Mouse (Mus musculus): Measurements from ENCODE around the gene Parp1.
A peak's percentile ranks its signal among the peaks of the same experiment; 100 is the strongest.

Parp1 gene

DNA sequence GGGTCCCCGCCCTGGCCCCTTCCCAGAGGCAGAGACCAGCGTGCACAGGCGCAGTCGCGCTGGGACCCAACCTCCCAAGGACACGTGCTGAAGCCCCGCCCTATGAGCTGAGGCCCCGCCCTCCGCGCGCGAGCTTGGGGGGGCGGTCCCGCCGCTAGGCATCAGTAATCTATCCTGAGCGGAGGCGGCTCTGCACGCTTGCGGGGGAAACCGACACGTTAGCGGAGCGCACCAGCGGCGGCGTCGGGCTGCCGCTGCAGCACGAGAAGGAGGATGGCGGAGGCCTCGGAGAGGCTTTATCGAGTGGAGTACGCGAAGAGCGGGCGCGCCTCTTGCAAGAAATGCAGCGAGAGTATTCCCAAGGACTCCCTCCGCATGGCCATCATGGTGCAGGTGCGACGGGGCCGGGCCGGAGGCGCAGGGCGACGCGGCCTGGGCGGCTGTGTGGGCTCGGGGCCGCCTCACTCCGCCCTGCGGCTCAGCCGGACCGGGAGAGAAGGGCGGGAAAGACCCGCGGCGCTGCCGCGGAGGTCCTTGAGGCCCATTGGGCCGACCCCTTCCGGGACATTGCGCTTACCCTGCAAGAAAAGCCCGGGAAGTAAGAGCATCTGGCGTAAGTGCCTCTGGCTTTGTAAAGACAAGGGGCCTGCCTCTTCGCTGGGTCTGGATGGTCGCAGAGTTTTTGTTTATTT, at the start of gene Parp1:
TSS of gene Parp1 (plus strand) at position 164 of the 692 bp plus-strand sequence.
- peak; percentile 98 to 99 for DNase-seq

DNA sequence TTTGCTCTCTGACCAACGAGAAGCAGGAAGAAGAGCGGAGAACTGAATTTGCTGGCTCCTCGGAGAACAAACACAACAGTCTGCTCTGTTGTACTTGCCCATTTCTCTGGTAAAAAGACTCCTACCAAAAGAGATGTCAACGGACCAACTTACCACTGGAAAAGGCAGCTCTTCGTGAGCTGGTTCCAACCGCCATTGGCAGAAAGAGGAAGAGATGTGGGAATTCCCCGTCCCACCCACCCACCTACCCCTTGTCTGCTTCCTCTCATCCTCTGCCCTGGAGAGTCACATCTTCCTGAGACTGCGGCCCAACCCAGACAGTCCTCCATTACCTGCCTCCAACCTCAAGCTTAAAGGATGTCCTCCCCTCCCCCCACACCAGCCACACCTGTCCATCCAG, 49.2 kb upstream of the Parp1 start:
- DNase-seq, result no peak

DNA sequence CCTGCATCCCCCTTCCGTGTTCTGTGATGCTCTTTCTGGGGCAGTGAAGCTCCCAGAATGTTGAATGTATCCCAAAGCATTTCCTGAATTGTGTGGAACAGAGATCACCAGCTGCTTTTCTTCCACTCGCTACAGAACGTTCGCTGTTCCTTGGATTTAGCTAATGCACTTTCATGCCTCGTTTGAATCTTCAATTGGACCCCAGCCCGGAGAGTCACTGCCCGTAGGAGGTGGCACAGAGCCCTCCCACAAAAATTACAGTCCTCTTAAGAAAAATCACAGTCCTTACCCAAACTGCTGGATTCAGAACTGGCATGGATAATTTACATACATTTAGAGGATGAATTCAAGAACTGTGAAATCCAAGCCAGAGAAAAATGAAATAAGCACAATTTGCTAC, 48.5 kb upstream of the Parp1 start:
- DNase-seq, result no peak

DNA sequence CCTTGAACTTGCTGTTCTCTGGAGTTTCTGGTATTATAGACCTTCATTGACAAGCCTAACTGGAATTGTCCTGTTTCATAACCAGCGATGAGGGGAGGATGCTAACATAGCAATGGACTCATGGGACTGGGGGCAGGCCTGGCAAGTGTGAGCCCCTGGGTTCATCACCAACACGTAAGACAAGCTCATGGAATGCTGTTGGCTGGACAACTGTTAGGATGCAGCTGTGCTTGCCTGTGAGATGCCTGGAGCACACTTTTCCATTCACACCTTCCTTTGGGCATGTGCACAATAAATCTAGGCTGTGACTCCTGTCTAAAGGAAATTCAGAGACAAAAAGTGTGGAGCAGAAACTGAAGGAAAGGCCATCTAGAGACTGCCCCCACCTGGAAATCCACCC, 45.4 kb upstream of the Parp1 start:
- DNase-seq, result no peak

DNA sequence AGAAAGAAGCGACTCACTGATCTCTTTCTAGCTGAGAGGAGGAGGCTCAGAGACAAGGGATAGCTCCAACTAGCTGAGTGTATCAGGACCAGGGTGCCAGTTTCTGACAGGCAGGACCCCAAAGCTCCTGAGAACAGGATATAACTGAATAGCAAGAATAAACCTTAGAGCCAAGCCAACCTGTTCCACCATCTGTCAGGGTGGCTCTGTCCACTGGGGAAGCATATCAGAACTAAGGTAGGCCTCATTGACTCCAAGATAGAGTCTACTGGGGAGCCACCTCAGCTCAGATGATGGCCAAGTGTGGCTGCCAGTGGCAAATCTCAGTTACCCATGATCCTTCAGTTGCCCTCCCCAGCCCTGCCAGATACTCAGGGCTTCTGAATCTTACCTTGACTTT, 43.4 kb upstream of the Parp1 start:
- DNase-seq, result no peak

DNA sequence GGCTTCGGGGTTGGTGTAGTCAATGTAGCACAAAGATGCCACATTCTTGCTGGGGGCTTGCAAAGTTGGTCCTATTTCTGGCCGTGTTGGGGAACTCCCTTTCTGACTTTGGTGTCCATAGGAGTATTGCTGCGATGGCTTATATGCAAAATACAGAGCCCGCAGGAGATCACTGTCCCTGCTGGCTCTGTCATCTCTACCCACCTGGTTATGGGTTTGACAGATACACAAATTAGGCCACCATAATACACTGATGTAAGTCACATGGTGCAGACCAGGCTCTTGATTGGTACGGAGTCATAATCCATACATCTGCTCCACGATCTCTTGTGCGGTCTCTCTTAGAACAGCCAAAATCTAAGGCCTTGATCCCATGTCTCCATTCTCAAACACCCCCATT, 38.9 kb upstream of the Parp1 start:
- no peak for DNase-seq

DNA sequence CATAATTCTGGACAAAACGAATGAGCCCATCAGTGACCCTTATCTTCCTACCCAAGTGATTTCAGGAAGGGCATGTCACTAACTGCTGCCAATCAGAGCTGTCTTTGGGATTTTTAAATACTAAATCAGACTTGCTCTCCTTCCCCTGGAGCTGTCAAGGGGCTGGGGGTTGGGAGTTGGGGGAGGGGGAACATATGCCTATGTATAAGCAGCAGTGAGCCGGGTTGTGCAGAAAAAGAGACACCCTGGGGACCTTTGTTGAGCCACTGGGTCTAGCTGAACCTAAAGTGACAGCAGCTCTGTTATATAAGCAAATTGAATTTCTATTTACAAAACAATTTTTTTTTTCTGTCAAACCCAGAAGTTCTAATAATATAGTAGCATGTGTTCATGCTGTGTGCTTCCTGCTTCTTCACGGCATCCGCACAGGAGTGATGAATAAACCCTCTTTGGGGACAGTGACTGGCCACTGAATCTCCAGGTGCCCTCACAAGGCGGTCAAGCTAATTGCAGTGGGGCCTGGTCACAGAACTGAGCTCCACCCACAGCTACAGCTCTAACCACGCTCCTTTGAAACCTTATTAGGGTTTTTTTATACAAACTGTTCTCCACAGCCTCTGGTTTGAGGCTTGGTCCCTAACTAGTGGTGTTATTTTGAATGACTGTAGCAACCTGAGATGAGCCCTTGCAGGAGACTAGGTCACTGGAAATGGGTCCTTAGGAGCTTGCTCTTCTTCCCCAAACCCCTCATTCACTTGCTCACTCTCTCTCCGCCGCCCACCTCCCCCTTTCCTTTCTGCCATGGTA, 38.1 kb upstream of the Parp1 start:
- DNase-seq, result no peak

DNA sequence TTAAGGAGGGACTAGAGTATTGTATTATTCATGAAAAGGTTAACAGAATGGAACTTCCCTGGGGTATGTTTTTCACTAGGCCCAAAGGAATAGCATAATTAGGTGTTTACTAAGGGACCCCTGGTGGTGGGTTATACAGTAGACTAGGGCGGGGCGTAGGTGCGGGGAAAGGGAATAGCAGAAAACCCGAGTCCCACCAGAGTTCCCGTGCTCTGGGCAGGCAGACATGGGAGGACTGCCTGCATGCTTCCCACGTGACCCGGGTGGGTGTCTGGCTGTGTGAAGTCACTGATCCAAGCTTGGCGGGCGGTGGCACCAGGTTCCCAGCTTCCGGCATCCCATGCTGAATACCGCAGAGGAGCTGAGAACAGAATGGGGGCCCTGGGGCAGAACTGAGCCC, 36.1 kb upstream of the Parp1 start:
- no peak for DNase-seq

DNA sequence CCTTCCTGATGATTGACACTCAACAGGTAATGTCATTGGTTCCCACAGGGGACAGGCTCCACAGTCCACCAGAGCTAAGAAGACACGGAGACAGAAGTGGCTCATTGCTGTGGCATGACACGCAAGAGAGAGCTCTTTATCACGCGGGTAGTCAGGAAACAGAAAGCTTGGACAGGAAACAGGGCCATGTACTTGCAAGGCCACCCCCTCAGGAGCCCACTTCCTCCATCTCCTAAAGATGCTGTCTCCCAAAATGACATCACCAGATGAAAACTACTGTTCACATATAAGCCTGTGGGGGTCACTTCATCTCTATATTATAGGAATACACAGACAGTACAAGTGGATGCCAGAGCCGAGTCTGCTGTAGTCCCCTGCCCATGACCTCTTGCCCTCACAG, 32.0 kb upstream of the Parp1 start:
- no peak for DNase-seq

DNA sequence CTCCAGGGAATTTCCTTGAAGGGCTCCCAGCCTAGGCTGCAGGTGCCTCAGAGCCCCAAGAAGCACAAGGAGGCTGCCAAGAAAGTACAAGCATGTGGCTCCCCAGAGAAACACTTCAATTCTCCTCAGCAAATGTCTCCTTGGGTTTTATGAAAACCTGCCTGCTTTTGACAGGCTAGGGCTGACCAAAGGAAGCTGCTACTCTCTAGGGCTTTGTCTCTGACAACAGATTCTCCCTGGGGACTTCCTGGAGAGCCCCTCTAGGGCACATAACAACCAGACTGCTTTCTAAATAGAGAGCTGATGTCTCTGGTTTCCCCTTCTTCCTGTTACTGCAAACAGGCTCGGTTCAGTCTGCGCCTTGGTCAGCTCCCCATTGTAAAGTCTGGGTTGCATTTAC, 27.5 kb upstream of the Parp1 start:
- DNase-seq, result no peak

DNA sequence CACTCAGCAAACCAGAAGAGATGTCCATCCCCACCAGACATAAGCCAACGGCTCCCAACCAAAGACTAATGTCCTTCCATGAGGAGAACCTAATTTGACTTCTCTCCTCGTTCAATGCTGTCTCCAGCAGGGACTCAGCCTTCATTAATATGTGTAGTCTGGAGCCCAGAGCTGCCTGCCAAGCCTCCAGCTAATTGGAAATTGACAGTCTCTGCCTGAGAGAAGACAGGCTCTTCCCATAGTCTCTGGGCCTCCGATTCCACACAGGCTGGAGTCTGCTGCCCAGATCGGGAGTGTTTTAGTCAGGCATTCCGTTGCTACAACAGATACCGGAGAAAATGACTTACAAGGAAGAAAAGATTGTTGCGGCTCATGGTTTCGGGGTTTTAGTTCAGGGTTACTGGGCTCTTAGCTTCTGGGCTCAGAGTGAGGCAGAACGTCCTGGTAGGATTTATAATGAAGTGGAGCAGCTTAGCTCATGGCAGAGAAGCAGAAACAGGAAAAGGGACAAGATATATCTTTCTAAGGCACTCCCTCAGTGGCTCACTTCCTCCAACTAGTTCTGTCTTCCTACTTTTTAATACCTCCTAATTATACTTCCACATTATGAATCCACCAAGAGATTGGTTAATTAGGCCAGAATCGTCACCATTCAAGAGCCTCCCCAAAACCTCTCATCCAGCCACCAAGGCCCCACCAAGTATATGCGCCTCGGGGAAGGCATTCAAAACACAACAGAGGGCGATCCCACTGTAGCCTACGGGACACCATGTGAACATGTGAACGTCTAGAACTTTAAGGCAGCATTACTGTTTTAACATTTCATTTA, 26.6 kb upstream of the Parp1 start:
- no peak for DNase-seq

DNA sequence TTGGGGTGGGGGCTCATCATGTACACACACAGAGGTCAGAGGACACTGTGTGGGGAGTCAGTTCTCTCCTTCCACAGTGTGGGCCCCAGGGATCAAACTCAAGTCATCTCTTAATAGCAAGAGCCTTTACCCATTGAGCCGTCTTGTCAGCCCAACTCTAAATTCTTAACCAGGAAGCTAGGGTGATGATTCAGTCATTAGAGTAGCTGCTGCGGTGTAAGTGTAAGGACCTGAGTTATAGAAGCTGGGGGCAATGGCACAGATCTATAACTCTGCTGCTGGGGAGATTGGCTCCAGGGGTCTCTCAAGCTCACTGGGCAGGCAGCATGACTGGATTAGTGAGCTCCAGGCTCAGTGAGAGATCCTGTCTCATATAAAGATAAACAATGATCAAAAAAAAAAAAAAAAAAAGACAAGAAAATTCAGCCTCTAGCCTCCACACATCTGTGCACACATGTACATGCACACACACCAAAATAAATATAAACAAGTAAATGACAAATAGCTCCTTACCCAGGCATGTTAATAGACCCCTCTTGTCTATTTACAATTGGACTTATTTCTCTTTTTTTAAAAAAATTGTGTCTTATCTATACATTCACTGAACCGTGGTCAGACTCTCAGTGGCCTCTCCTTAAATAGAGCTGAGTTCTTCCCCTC, 25.9 kb upstream of the Parp1 start:
- DNase-seq, result no peak

DNA sequence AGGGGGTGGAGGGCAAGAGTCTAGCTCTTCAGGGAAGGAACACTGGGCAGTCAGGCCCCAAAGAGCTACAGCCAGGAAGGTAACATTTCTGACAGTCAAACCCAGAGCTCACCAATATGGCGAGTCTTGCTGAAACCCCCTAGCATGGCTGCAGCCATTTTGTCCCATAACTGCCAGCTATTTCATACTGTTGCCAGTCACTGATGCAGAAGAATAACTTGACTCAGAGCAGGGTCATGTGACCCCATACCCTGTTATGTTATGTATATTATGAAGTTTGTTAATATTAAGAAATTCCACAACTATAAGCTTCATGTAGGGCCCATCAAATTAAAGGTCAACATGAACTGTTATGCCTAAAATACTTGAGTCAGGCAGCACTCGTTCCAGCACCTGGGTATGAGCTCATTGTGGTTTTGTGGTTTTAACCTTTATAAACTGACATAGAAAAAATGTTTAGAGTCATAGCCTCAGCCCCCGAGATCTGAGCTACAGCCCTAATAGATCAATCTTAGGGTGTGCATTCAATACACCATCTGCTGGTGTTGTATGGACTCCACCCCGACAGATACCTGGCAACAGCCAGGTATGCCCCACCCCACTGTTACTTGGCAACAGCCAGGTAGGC, 22.7 kb upstream of the Parp1 start:
- DNase-seq, result no peak

DNA sequence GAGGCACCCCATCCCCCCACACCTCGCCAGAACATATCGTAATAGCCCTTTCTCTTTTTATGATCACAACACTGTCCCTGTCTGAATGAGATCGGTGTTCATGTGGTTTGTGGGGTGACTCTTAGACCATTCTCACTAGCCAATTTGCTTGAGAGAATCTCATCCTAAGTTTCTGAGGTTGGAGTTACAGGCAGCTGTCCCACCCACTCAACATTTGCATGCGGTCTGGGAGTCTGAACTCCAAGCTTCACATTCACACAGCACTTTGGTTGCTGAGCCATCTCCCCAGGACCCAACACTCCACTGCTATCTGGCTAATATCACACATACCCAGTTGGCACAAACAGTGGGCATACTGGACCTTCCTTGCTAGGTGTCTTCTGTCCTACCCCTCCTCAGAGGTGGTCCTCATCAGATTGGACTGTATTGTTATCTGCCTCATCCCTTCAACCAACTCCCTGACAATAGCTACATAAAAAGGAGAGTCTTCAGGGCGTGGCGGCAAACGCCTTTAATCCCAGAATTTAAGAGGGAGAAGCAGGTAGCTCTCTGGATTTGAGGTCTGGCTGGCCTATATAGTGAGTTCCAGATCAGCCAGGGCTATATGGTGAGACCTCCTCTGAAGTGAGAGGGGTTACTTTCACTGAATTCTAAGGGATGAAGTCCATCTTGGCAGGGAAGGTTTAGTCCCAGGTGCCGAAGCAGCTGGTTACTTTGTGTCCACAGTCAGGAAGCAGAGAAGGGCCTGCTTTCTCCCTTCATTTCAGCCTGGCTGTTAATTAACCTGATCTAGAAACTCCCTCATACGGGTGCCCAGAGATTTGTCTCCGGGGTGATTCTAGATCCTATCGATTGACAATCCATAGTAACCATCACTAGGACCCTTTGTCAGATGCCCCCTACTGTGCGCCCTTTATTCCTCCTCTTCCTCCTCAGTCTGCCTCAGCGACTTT, 21.6 kb upstream of the Parp1 start:
- no peak for DNase-seq

DNA sequence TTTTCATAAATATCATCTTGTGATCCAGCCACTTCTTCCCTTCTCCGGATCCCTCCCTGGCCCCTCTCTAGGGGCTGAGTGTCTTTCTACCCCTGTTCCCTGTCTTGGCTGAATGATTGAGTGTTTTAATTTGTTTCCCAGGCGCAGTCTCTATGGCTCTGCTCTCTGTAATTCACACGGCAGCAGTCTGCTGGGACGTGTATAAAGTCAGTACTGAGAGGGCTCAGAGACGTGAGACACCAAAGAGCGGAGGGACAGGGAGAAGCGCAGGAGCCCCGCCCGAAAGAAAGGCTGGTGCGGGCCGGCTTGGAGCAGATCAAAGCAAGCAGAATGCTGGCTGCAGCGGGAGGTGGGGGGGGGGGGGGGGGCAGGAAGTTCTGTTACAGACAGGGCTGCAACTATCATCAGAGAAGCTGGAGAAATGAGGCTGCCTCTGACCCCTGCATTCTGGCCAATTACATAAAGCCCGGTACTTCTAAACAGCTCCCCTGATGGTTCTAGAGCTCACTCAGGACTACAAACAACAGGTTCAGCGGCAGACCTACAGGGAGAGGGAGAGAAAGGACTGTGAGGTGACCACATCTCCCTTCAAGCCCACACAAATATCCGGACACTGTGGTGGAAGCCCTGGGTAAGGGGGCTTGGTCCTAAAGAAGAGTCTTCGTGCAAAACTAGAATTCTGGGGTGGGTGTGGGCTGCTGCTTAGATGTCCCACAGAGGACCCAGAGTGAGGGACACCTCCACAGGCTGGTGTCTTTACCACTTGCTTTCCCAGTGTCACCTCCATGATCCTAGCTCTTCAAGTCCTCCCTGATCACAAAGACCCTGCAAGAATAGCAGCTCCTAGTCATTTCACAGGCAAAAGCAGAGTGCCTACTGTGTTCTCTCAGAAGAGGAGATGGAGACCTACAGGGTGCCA, 20.7 kb upstream of the Parp1 start:
- peak; percentile 52 to 72 for DNase-seq

DNA sequence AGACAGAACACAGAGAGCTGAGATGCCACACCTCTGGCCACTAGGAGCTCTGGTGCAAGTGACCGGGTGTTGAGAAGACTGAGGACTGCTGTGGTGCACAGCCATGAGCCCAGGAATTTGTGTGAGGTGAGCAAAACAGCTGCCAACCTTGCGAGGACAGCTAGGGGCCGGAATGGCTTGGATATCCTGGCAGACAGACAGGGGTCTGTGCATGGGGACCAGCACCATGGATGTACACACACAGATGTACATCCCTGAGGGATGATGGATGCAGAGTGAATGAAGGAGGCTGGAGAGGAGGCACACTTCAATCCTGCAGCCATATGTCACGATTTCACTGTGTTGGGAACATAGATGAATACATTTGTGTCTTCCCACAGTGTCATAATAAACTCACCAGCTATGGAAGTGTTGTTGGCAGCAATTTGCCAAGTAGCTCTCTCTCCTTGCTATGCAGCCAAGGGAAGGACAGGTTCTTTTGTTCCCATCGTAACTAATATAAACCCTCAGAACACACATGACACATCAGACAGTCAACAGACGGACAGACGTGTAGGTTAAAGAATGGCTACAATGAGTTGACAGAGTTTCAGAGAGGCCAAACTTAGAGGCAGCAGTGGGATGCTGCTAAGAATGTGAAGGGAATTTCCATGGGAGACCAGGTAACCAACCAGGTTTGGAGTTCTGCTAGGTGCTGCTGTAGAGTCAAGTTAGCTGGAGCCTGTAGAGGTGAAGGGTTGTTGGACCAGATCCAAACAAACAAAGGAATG, 19.0 kb upstream of the Parp1 start:
- DNase-seq, result no peak

DNA sequence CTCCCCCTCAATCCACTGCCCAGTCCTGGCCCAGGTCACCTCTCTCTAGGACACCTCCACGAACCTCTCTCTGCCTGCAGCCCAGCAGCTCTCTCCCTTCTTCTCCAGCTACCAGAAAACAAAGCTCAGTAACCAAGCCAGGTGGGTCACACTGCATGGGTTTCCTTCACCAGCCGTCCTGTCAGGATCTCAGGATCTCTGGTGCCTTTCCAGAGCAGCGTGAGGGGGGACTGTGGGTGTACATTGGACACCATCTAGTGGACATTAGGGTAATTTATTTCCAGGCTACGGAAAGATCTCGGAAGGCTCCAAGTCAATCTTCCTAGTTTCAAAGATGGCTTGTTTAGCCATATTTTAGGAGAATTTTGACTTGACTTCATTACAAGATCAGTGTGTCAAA, 18.0 kb upstream of the Parp1 start:
- no peak for DNase-seq

DNA sequence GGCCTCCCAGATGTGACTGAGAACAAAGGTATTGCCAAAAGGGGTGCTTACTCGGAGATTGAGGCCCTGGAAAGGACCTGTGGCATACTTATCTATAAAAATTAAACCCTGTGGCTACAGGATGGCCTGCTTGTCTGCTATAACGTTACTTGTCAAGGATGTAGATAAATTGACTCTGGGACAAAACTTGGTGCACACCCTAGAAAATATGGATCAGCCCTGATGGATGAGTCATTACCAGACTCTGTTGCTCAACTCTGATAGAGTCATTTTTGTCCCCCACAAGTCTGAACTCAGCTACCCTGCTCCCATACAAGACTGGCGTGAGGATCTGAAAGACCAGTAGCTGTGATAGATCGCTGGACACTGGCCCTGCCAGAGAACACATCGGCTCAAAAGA, 11.8 kb upstream of the Parp1 start:
- no peak for DNase-seq

DNA sequence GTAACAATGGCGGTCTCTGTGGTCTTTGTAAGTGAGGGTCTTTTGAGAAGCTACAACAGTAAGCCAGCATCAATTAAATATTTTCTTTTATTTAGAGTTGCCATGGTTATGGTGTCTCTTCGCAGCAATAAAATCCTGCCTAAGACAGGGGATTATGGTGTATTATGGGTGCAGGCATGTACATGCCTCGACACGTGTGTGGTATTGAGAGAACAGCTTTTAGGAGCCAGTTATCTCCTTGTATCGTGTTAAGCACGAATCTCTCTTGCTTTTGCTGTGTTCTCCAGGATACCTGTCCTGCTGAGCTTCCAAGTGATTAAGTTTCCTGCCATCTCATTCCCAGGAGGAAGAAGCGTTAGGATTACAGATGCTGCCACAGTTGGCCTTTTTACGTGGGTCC, 9.3 kb upstream of the Parp1 start:
- no peak for DNase-seq

DNA sequence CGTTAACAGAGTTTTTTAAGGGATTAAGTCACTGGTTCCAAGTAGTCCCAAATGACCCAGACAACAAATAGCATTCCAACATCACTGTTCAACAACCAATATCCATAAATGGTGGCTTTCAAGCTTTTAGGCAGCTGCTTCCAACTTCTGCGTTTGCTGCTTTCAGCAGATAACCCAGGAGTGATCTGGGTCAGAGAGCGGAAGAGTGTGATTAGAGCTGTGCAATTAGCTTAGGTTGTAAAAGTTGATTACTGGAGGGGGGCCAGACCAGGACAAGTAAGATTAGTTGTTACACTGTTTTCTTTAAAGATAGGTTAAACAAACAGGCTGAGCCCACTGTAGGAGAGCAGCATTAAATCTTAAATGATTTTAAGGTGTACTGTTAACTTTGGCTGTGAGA, 7.5 kb upstream of the Parp1 start:
- no peak for DNase-seq

All from thymus, postnatal 36 days (tissue).